In the genomic region with DNA sequence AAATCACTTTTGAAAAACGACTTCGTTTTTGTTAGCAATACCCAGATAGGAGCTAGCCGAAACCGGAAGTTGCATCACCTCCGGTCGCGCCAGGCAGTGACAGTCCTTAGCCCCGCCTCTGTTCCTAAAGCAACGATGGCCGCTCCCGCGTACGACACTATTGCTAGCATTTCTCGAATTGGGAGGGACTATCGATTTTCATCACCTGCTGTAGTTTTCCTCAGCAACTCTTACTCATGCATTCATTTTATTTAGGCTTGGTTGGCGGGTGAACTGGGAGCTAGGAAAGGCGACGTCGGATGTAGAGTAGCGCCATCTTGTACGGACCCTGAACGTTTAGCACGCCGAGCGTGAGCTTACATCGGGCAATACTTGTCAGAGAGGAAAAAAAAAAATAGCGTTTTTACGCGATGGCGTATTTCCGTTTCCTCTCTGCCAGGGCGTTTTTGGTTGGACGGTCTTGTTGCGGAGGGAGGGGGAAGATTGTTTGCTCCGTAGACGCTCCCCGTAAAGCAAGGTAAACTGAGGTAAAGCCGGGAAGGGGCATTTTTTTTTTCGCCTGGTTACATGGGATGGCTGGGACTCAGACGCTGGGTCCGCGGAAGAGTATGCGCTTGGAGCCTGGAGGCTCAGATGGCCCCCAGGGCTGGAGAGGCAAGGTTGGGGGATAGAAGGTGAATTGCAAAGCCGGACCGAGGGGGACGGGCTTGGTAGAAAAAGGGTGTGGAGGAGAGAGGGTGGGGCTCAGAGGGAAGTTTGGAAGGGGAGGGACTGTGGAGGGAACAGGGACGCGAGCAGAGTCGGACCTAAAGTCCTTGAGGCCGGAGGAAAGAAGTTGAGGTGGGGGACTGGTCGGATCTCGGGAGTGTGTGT, we compare ENCODE assay signal across 8 mouse cellular contexts. TPM values are rescaled to one million over a fixed set of nuclear protein-coding genes. Genes with fewer than 3 reads are reported as not detected.
A peak's percentile ranks its signal among the peaks of the same experiment; 100 is the strongest.
DNase-seq lines count a peak whose midpoint lies in the region; ATAC-seq and TF ChIP-seq lines count a peak whose summit lies in the region.

A gene (minus strand): TSS at position 64 of the 873 bp plus-strand sequence.
A gene (plus strand): TSS at position 449 of the 873 bp plus-strand sequence.

- TF ChIP-seq CTCF in liver, embryonic 14.5 days (IDR thresholded peaks at IDR 0.05; ENCODE audit: low read depth): no peak; the same call in 1 of the 2 replicates
- TF ChIP-seq CTCF in stomach, postnatal 0 days (IDR thresholded peaks at IDR 0.05; ENCODE audit: low read depth): no peak

- peak within 1 kb of the TSS; percentile 85 for H3K4me2 ChIP-seq in heart, embryonic 15.5 days
- H3K4me2 ChIP-seq in liver, embryonic 14.5 days (ENCODE audit: low read depth): peak within 1 kb of the TSS; percentile 78
- peak within 1 kb of the TSS; percentile 91 for H3K4me2 ChIP-seq in neural tube, embryonic 11.5 days (ENCODE audit: low read depth)
- peak within 1 kb of the TSS; percentile 78 for H3K4me2 ChIP-seq in stomach, postnatal 0 days (replicated peaks; ENCODE audit: low read depth)

- H3K36me3 ChIP-seq in forebrain, embryonic 10.5 days (replicated peaks): peaks cover 53% of the 10 kb centered on the region
- H3K36me3 ChIP-seq in heart, embryonic 15.5 days: peaks cover 8% of the 10 kb centered on the region
- H3K36me3 ChIP-seq in liver, embryonic 14.5 days (replicated peaks; ENCODE audit: control insufficient read depth, insufficient read depth, low read depth): peaks cover 14% of the 10 kb centered on the region
- H3K36me3 ChIP-seq in neural tube, embryonic 11.5 days (ENCODE audit: control insufficient read depth, insufficient read depth, low read length): peaks cover 5% of the 10 kb centered on the region; the same call in 1 of the 2 replicates
- H3K36me3 ChIP-seq in stomach, postnatal 0 days (ENCODE audit: control insufficient read depth, insufficient read depth, low read length): no peaks in the 10 kb centered on the region; the same call in 1 of the 2 replicates

- TF ChIP-seq EP300 in liver, embryonic 14.5 days (IDR thresholded peaks at IDR 0.05; ENCODE audit: low read depth): 0 out of 2 replicates have a peak, but pooled peaks have one; percentile 13
- TF ChIP-seq EP300 in stomach, postnatal 0 days (optimal IDR thresholded peaks at IDR 0.05): no peak

- H3K4me1 ChIP-seq in forebrain, embryonic 10.5 days: peaks cover 30% of the 10 kb centered on the region
- peaks cover 41% of the 10 kb centered on the region for H3K4me1 ChIP-seq in heart, embryonic 15.5 days (replicated peaks)
- H3K4me1 ChIP-seq in liver, embryonic 14.5 days (replicated peaks; ENCODE audit: control insufficient read depth in 2 of 2, insufficient read depth in 2 of 2, low read length in 1 of 2): peaks cover 22 to 24% of the 10 kb centered on the region in 2 experiments
- H3K4me1 ChIP-seq in neural tube, embryonic 11.5 days (ENCODE audit: control insufficient read depth, insufficient read depth, low read length): peaks cover 14% of the 10 kb centered on the region
- peaks cover 11% of the 10 kb centered on the region for H3K4me1 ChIP-seq in stomach, postnatal 0 days (replicated peaks; ENCODE audit: control insufficient read depth, insufficient read depth)

- ATAC-seq in heart, embryonic 15.5 days (replicated peaks; ENCODE audit: insufficient number of reproducible peaks, insufficient read depth, low FRiP score, low read depth): peak; percentile 89
- ATAC-seq in liver, embryonic 14.5 days (ENCODE audit: insufficient read depth): peak; percentile 89
- ATAC-seq in neural tube, embryonic 11.5 days (ENCODE audit: insufficient read depth, low FRiP score, low TSS enrichment): peak; percentile 95
- peak; percentile 93 for ATAC-seq in stomach, postnatal 0 days (ENCODE audit: low FRiP score, low TSS enrichment)

- no peaks in the 10 kb centered on the region for H3K27me3 ChIP-seq in forebrain, embryonic 10.5 days (ENCODE audit: poor library complexity, severe bottlenecking)
- H3K27me3 ChIP-seq in heart, embryonic 15.5 days: no peaks in the 10 kb centered on the region
- no peaks in the 10 kb centered on the region for H3K27me3 ChIP-seq in liver, embryonic 14.5 days (ENCODE audit: control insufficient read depth, insufficient read depth, low read length)
- H3K27me3 ChIP-seq in neural tube, embryonic 11.5 days (ENCODE audit: control insufficient read depth, insufficient read depth, low read length): no peaks in the 10 kb centered on the region
- H3K27me3 ChIP-seq in stomach, postnatal 0 days (ENCODE audit: control insufficient read depth, insufficient read depth, low read length): no peaks in the 10 kb centered on the region

- H3K4me3 ChIP-seq in forebrain, embryonic 10.5 days: peak within 1 kb of the TSS; percentile 85
- H3K4me3 ChIP-seq in heart, embryonic 15.5 days: peak within 1 kb of the TSS; percentile 80
- peak within 1 kb of the TSS; percentile 92 to 96 for H3K4me3 ChIP-seq in liver, embryonic 14.5 days (ENCODE audit: insufficient read depth in 1 of 2, low read depth in 2 of 2, low read length in 2 of 2)
- peak within 1 kb of the TSS; percentile 72 for H3K4me3 ChIP-seq in neural tube, embryonic 11.5 days (ENCODE audit: low read depth, low read length)
- H3K4me3 ChIP-seq in stomach, postnatal 0 days (ENCODE audit: low read depth, low read length): peak within 1 kb of the TSS; percentile 79

- H3K27ac ChIP-seq in forebrain, embryonic 10.5 days: peak within 1 kb of the TSS; percentile 93
- H3K27ac ChIP-seq in heart, embryonic 15.5 days: peak within 1 kb of the TSS; percentile 83
- H3K27ac ChIP-seq in liver, embryonic 14.5 days: peak within 1 kb of the TSS; percentile 94
- H3K27ac ChIP-seq in neural tube, embryonic 11.5 days (ENCODE audit: low read depth, low read length): 0 out of 2 replicates have a peak within 1 kb of the TSS, but pooled peaks have one; percentile 35
- peak within 1 kb of the TSS; percentile 88 for H3K27ac ChIP-seq in stomach, postnatal 0 days (replicated peaks)

- no peaks in the 10 kb centered on the region; the same call in 1 of the 2 replicates for H3K9me3 ChIP-seq in forebrain, embryonic 10.5 days
- no peaks in the 10 kb centered on the region for H3K9me3 ChIP-seq in heart, embryonic 15.5 days (replicated peaks)
- H3K9me3 ChIP-seq in liver, embryonic 14.5 days (ENCODE audit: control insufficient read depth, low read length): no peaks in the 10 kb centered on the region
- H3K9me3 ChIP-seq in neural tube, embryonic 11.5 days (ENCODE audit: control insufficient read depth, low read length): no peaks in the 10 kb centered on the region
- no peaks in the 10 kb centered on the region for H3K9me3 ChIP-seq in stomach, postnatal 0 days (ENCODE audit: control insufficient read depth, low read length)

- WGBS in forebrain, embryonic 10.5 days: under 1% methylated on average over 52 of the region's 52 CpGs
- under 1% methylated on average over 52 of the region's 52 CpGs for WGBS in heart, embryonic 15.5 days
- WGBS in liver, embryonic 14.5 days (ENCODE audit: insufficient replicate concordance): under 1% methylated on average over 52 of the region's 52 CpGs
- under 1% methylated on average over 52 of the region's 52 CpGs for WGBS in neural tube, embryonic 11.5 days
- WGBS in stomach, postnatal 0 days: under 1% methylated on average over 51 of the region's 52 CpGs

- peak; percentile 80 to 87 for DNase-seq in CD8-positive naive resting alpha-beta T cell, adult 2 months (ENCODE audit: low read depth in 2 of 2, low spot score in 2 of 2)
- peak; percentile 87 for DNase-seq in c-Kit-negative CD71-positive TER-119-positive erythroid progenitor cells, embryonic 14.5 days (ENCODE audit: low read depth, low spot score)
- DNase-seq in forebrain, embryonic 10.5 days (ENCODE audit: extremely low spot score, low spot score): peak; percentile 91
- DNase-seq in kidney, postnatal 25 days: peak; percentile 93 to 94
- peak; percentile 90 to 92 (median 92) for DNase-seq in liver, embryonic 14.5 days (ENCODE audit: low read depth in 3 of 3, low spot score in 3 of 3)
- DNase-seq in neural tube, embryonic 11.5 days (ENCODE audit: low spot score): peak; percentile 91
- peak; percentile 88 for DNase-seq in stomach, postnatal 0 days (ENCODE audit: low spot score)

- peak within 1 kb of the TSS; percentile 90 for H3K9ac ChIP-seq in heart, embryonic 15.5 days
- H3K9ac ChIP-seq in liver, embryonic 14.5 days (replicated peaks): peak within 1 kb of the TSS; percentile 95
- peak within 1 kb of the TSS; percentile 91 for H3K9ac ChIP-seq in neural tube, embryonic 11.5 days (ENCODE audit: low read length)
- H3K9ac ChIP-seq in stomach, postnatal 0 days (ENCODE audit: low read length): peak within 1 kb of the TSS; percentile 88

RNA-seq across cellular contexts. Expression of the first gene that starts in this region (rescaled TPM):
- 23.9 and 24.1 TPM in 2 replicates for polyA plus RNA-seq in forebrain, embryonic 10.5 days (2016; fragmentation: Nextera tagmentation; extraction: Ambion mirVana)
- 31.6 and 33.1 TPM in 2 replicates for polyA plus RNA-seq in heart, embryonic 15.5 days (2015; fragmentation: Nextera tagmentation; extraction: Ambion mirVana)
- 20.3 and 22.2 TPM in 2 replicates for polyA plus RNA-seq in liver, embryonic 14.5 days (2012; rRNA removed)
- 39.1 and 48.6 TPM in 2 replicates for polyA plus RNA-seq in liver, embryonic 14.5 days (2014; fragmentation: Nextera tagmentation; extraction: Ambion mirVana)
- polyA plus RNA-seq in neural tube, embryonic 11.5 days (2014; fragmentation: Nextera tagmentation; extraction: Ambion mirVana): 25.5 and 27.7 TPM in 2 replicates
- 76.0 and 78.4 TPM in 2 replicates for polyA plus RNA-seq in stomach, postnatal 0 days (2015; fragmentation: Nextera tagmentation; extraction: Ambion mirVana)

RNA-seq across cellular contexts. Expression of the second gene that starts in this region (rescaled TPM):
- 39.8 and 40.9 TPM in 2 replicates for polyA plus RNA-seq in forebrain, embryonic 10.5 days (2016; fragmentation: Nextera tagmentation; extraction: Ambion mirVana)
- polyA plus RNA-seq in heart, embryonic 15.5 days (2015; fragmentation: Nextera tagmentation; extraction: Ambion mirVana): 27.6 and 29.9 TPM in 2 replicates
- polyA plus RNA-seq in liver, embryonic 14.5 days (2012; rRNA removed): 9.0 and 9.1 TPM in 2 replicates
- 9.1 and 12.4 TPM in 2 replicates for polyA plus RNA-seq in liver, embryonic 14.5 days (2014; fragmentation: Nextera tagmentation; extraction: Ambion mirVana)
- 37.0 and 41.4 TPM in 2 replicates for polyA plus RNA-seq in neural tube, embryonic 11.5 days (2014; fragmentation: Nextera tagmentation; extraction: Ambion mirVana)
- 33.6 and 34.1 TPM in 2 replicates for polyA plus RNA-seq in stomach, postnatal 0 days (2015; fragmentation: Nextera tagmentation; extraction: Ambion mirVana)

Comparison
In these comparisons a context has a peak if more than half of its experiments do, and no peak if none do; other contexts are left out.
1. Peak in every context shown above with its lines: DNase-seq, ATAC-seq, H3K4me3 ChIP-seq and H3K27ac ChIP-seq.
2. H3K27ac ChIP-seq: peak in every context shown above with its lines; median percentile 94 in liver, embryonic 14.5 days; 93 in forebrain, embryonic 10.5 days; 88 in stomach, postnatal 0 days; 83 in heart, embryonic 15.5 days; 35 in neural tube, embryonic 11.5 days.